Mouse (Mus musculus) E14TG2a.4 (cell line): ENCODE data around the gene Mertk.

Source experiments
- CTCF ChIP-seq: conservative IDR thresholded peaks from 2 replicates; pipeline ENCODE4 v1.5.1; 2014; ENCODE audit warnings: low read length
- NANOG ChIP-seq: IDR thresholded peaks from 2 replicates; pipeline ENCODE4 v1.6.1; 2014; ENCODE audit warnings: borderline replicate concordance, low read length, mixed read lengths
- POU5F1 ChIP-seq: IDR thresholded peaks from 2 replicates; pipeline ENCODE4 v1.6.1; 2014; ENCODE audit warnings: low read length, borderline replicate concordance

- TF ChIP-seq CTCF (no peak), POU5F1 (no peak), NANOG (no peak)
Measured at GRCm38 (mm10) chr2:128833435-128833834, 134.7 kb downstream of the Mertk start.
